Mouse (Mus musculus) intestine, embryonic 14.5 days (tissue): ENCODE measurements around the gene Ccnl1. TPM values are rescaled to one million over a fixed set of nuclear protein-coding genes. Genes with fewer than 3 reads are reported as not detected.

Experiments
- ATAC-seq: fragments of 200-750 bp; cut with Nextera tagmentation; replicated peaks from 2 replicates; pipeline ENCODE4 v1.8.0; 2017; ENCODE audit warnings: low read depth, moderate number of reproducible peaks, moderate TSS enrichment, moderate library complexity; ENCODE audit not compliant: low FRiP score, low TSS enrichment
- DNase-seq: peaks from one replicate; pipeline ENCODE4 v3.0.0-alpha.2; 2018; ENCODE audit warnings: low spot score
- H3K27ac ChIP-seq: fragments of 300-500 bp; sonication (generic); 2 replicates; pipeline ENCODE4 v1.5.1; 2014; ENCODE audit warnings: low read depth, mild to moderate bottlenecking, control low read depth
- H3K27me3 ChIP-seq: fragments of 300-500 bp; sonication (generic); replicated peaks from 2 replicates; pipeline ENCODE4 v1.6.1; 2014; ENCODE audit warnings: low read length, control low read depth; ENCODE audit not compliant: control insufficient read depth, insufficient read depth
- H3K36me3 ChIP-seq: fragments of 300-500 bp; sonication (generic); 2 replicates; pipeline ENCODE4 v1.6.1; 2014; ENCODE audit warnings: low read length, control low read depth; ENCODE audit not compliant: control insufficient read depth, insufficient read depth
- H3K4me1 ChIP-seq: fragments of 300-500 bp; sonication (generic); replicated peaks from 2 replicates; pipeline ENCODE4 v1.6.1; 2014; ENCODE audit warnings: low read length, control low read depth, mixed read lengths; ENCODE audit not compliant: control insufficient read depth, insufficient read depth
- H3K4me2 ChIP-seq: fragments of 300-500 bp; sonication (generic); 2 replicates; pipeline ENCODE4 v1.6.1; 2014; ENCODE audit warnings: low read length
- H3K4me3 ChIP-seq: fragments of 300-500 bp; sonication (generic); 2 replicates; pipeline ENCODE4 v1.5.1; 2014; ENCODE audit warnings: low read depth, low read length, control low read depth, mixed read lengths
- H3K9ac ChIP-seq: fragments of 300-500 bp; sonication (generic); 2 replicates; pipeline ENCODE4 v1.6.1; 2014; ENCODE audit warnings: mild to moderate bottlenecking, low read length
- H3K9me3 ChIP-seq: fragments of 300-500 bp; sonication (generic); 2 replicates; pipeline ENCODE4 v1.6.1; 2016; ENCODE audit warnings: low read length, control low read depth; ENCODE audit not compliant: control insufficient read depth
- WGBS: fragments of 180-500 bp; shearing (Covaris S2); extraction: QIAGEN DNeasy Blood & Tissue Kit; methylation state at CpG from one replicate; pipeline ENCODE4 v1.1.7; 2014; 5-methylcytosine and 5-hydroxymethylcytosine counted together
- polyA plus RNA-seq: library from polyadenylated mRNA; unstranded; fragments of >200 nt; fragmentation: Nextera tagmentation; extraction: Ambion mirVana; gene quantifications from 2 replicates; pipeline ENCODE4 v1.2.1, GENCODE M21; 2014

Ccnl1 gene
- polyA plus RNA-seq, 1 experiment from 2014 or later = 123 TPM

DNA sequence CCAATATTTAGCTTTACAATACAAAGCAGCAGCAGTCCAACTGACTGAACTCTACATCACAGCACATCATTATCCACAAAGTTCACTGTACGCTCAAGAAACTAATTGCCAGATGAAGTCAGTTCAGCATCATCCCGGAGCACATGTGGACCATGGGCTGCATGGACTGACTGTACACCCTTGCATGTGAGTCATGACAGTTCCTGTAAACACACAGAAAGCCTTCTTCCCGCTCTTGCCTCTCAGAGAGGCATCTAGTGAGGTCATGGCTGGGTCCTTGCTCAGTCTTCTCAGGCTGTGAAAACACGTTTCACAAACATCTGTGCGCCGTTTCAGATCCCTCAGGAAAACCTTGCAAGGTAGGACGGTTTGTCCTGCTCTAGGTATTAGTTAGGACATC, 26.5 kb downstream of the Ccnl1 start:
- no peaks in the 10 kb centered on the region for H3K36me3 ChIP-seq
- no peaks in the 10 kb centered on the region for H3K27me3 ChIP-seq
- 69% methylated on average over 7 of the region's 7 CpGs for WGBS
- no peak overlapping the region for H3K4me3 ChIP-seq
- ATAC-seq (no peak), DNase-seq (peak; percentile 24)
- H3K9ac ChIP-seq = no peak overlapping the region
- no peak overlapping the region for H3K27ac ChIP-seq
- H3K4me1 ChIP-seq = peaks cover 15% of the 10 kb centered on the region
- no peak overlapping the region for H3K4me2 ChIP-seq
- H3K9me3 ChIP-seq = no peaks in the 10 kb centered on the region

DNA sequence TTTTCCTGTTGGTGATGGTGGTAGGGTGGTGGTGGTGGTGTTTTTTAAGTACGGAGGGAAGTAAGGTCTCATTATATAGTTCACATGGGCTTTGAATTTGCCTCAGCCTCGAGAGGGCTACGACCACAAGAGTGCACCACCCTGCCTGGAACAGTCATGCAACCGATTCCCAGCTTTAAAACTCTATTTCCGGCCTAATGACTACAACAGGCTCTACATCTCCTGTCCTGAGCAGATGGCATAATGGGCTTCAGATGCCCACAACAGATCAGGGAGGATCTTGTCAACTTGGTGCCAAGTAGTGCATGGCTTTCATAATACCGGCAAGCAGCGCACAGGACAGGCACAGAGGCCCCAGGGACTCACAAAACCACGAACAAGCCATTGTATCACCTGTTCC, 27.4 kb downstream of the Ccnl1 start:
- Histone ChIP-seq H3K4me3 (no peak overlapping the region), H3K4me1 (peaks cover 15% of the 10 kb centered on the region), H3K9me3 (no peaks in the 10 kb centered on the region), H3K27me3 (no peaks in the 10 kb centered on the region), H3K27ac (no peak overlapping the region), H3K9ac (no peak overlapping the region), H3K4me2 (no peak overlapping the region), H3K36me3 (no peaks in the 10 kb centered on the region)
- ATAC-seq (no peak), DNase-seq (peak; percentile 42)
- WGBS = 51% methylated on average over 8 of the region's 8 CpGs

DNA sequence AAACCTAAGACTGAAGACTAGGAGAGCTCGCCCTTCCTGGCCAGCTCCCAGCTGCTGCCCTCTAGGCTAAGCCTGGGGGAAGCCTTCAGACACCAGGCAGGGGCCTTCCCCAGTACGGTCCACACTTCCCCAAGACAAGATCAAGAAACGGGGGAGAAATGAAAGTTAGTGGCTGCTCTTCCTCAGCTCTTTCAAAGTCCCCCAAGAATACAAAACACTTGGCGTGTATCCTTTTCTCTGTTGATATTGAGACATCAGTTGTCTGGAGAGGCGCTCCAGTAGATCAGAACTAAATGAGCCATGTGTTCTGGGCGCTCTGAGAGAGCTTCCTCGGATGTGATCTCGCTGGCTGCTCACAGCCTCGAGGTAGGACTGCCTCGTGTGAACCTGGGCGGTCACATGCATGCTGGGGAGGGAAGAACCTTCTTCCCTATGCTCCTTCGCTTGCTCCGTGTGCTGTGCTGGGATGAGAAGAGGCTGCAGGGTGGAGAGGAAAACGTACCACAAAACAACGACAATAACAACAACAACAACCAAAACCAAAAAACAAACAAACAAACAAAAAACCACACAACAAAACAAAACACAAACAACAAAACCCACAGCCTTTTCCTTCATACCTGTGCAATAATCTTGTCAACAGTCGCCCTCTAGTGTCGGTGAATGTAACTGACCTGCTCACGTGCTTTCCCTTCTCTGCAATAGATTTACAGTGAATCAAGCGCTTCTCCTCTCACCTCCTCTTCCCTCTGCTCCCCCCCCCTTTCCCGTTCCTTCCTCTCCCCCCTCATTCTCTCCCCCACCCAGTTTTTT, 28.0 kb downstream of the Ccnl1 start:
- H3K4me2 ChIP-seq = peak overlapping the region; percentile 41
- ATAC-seq (peak; percentile 66), DNase-seq (peak; percentile 67)
- H3K4me1 ChIP-seq = peaks cover 15% of the 10 kb centered on the region
- H3K36me3 ChIP-seq = no peaks in the 10 kb centered on the region
- H3K4me3 ChIP-seq = peak overlapping the region; percentile 3; the same call in 1 of the 2 replicates
- no peak overlapping the region for H3K27ac ChIP-seq
- no peak overlapping the region for H3K9ac ChIP-seq
- WGBS = 24% methylated on average over 20 of the region's 20 CpGs
- no peaks in the 10 kb centered on the region for H3K27me3 ChIP-seq
- H3K9me3 ChIP-seq = no peaks in the 10 kb centered on the region

DNA sequence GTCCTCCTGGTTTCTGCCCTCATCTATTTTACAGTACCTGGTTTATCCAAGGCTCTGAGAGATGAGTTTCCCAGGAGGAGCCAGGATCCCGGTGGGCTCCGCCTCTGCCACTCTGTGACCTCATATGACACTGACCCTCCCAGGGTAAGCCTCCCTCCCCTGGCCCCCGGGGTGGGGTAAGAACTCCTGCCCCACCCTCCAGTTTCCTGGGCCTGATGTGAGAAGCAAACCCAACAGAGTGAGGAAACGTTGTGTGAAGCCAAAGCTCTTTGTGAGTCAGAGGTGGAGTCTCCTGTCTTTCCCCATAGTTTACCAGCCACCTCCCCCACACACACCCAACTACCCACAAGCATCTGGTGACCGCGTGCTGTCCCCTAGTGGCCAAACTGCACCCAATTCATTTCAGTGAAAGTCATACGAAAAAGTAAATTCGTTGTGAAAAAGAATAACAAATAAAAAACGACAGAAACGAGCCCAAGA, 28.7 kb downstream of the Ccnl1 start:
- Histone ChIP-seq H3K9ac (no peak overlapping the region; the same call in 1 of the 2 replicates), H3K4me1 (peaks cover 15% of the 10 kb centered on the region), H3K4me3 (peak overlapping the region; percentile 3; the same call in 1 of the 2 replicates), H3K9me3 (no peaks in the 10 kb centered on the region), H3K36me3 (no peaks in the 10 kb centered on the region), H3K27me3 (no peaks in the 10 kb centered on the region), H3K4me2 (peak overlapping the region; percentile 41), H3K27ac (no peak overlapping the region; the same call in 1 of the 2 replicates)
- ATAC-seq (peak; percentile 68), DNase-seq (peak; percentile 82)
- WGBS = 3% methylated on average over 10 of the region's 10 CpGs

DNA sequence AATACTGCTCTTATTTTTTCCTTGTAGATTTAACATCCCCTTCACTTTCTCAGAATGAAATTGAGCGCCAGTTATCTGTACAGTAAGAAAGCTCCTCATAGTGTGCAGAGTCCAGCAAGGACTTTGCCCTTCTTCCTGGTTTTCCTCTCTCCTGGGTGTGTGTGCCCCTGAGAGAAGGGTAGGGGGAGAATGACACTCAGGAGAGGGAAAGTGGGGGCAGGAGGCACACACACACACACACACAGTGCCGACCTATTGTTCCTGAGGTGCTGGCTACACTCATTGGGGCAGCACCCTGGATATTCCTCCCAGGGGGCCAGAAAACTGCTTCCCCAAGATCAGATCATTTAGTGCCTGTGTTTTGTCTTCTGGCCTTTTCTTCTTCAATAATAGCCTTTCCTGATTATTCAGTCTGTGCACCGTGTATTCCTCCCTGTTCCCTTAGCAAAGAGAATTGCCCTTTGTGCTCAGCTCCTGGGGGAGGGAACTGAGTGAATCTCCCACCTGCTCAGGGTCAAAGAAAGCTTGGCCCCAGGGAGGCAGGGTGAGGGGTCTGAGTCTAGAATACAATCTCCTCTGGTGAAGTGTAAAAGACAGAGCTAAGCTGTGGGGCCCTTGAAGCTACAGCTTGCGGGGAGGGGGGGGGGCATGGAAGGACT, 29.3 kb downstream of the Ccnl1 start:
- Histone ChIP-seq H3K27ac (no peak overlapping the region; the same call in 1 of the 2 replicates), H3K4me3 (no peak overlapping the region), H3K27me3 (no peaks in the 10 kb centered on the region), H3K9ac (no peak overlapping the region), H3K9me3 (no peaks in the 10 kb centered on the region), H3K4me1 (peaks cover 15% of the 10 kb centered on the region), H3K36me3 (no peaks in the 10 kb centered on the region), H3K4me2 (peak overlapping the region; percentile 41)
- no peak for DNase-seq
- peak; percentile 47 for ATAC-seq
- WGBS = 60% methylated on average over 4 of the region's 4 CpGs

DNA sequence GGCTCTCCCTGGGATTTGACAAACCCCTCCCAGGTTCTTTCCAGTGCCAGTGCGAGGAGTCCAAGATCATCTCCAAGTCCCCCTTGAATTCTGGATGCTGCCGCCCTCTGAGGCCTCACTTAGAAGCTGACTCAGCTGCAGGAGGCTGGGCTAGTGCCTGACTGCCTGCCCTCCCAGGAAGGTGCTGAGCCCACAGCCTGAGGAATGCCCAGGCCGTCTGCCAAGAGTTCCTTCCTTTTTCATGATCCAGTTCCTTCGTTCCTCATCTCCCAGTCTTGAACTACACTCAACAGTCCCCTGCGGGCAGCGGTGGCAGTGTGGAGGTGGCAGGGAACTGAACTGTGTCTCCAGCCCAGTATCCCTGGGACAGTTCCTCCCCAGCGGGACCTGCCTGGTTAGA, 30.4 kb downstream of the Ccnl1 start:
- 60% methylated on average over 7 of the region's 7 CpGs for WGBS
- Histone ChIP-seq H3K27me3 (no peaks in the 10 kb centered on the region), H3K9me3 (no peaks in the 10 kb centered on the region), H3K36me3 (no peaks in the 10 kb centered on the region), H3K4me1 (peaks cover 15% of the 10 kb centered on the region), H3K4me3 (no peak overlapping the region), H3K9ac (no peak overlapping the region), H3K27ac (no peak overlapping the region), H3K4me2 (no peak overlapping the region)
- DNase-seq = peak; percentile 50
- no peak for ATAC-seq

DNA sequence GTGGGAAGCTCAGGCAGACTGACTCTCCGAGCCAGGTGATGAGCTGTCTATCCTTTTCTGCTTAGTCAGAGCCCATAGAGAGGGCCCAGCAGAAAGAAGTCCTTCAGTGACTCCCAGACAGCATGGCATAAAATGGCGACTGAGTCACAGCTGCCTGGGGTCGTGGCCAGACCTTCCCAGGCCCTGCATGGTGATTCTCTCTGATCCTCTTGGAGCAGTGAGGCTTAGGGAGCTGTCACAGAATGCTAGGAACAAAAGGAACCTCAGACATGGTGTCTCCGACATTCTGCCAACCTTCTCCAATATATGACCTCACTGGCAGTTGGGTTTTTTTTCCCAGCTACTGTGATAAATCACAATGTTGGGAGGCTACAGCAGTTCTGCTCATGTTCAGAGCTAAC, 30.9 kb downstream of the Ccnl1 start:
- no peaks in the 10 kb centered on the region for H3K9me3 ChIP-seq
- peaks cover 15% of the 10 kb centered on the region for H3K4me1 ChIP-seq
- no peak overlapping the region for H3K4me3 ChIP-seq
- no peak overlapping the region for H3K4me2 ChIP-seq
- WGBS = 73% methylated on average over 4 of the region's 4 CpGs
- no peaks in the 10 kb centered on the region for H3K27me3 ChIP-seq
- ATAC-seq (no peak), DNase-seq (peak; percentile 38)
- no peak overlapping the region for H3K9ac ChIP-seq
- no peaks in the 10 kb centered on the region for H3K36me3 ChIP-seq
- H3K27ac ChIP-seq = no peak overlapping the region

DNA sequence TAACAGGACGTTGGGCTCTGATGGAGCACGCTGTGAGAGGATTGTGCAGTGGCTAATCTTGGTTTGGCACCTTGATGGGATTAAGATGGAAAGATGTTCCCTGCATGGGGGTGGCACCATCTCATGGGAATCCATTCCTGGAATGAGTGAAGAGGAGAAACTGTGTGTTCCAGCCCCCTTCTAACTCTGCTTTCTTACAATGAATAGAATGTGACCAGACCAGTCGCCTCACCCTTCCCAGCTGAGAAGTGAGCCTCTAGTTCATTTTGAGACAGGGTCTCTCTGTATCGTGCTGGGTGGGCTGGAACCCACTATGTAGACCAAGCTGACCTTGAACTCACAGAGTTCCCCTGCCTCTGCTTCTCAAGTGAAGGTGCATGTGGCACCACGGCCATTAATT, 31.6 kb downstream of the Ccnl1 start:
- DNase-seq = peak; percentile 39
- ATAC-seq = no peak
- WGBS = 90% methylated on average over 5 of the region's 5 CpGs

More for the DNA sequence above, 31.6 kb downstream of the Ccnl1 start:
- Histone ChIP-seq H3K9me3 (no peaks in the 10 kb centered on the region), H3K27me3 (no peaks in the 10 kb centered on the region), H3K4me2 (no peak overlapping the region), H3K27ac (no peak overlapping the region), H3K4me1 (peaks cover 15% of the 10 kb centered on the region), H3K4me3 (no peak overlapping the region), H3K36me3 (no peaks in the 10 kb centered on the region), H3K9ac (no peak overlapping the region)
